Mouse (Mus musculus): ENCODE measurements around the gene Lysmd3.

Gene Lysmd3

DNA sequence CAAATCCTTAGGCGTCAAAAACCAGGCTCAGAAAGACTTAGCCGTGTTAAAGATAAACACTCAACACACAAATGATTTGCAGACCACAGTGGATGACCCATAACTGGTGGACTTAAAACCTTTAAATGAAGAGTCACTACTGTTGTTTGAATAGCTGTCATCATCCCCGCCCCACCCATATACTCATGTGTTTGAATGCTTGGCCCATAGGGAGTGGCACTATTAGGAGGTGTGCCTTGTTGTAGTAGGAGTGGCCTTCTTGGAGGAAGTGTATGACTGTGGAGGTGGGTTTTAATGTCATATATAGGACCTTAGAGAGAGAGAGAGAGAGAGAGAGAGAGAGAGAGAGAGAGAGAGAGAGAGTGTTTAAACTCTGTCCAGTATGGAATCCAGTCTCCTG is 25.6 kb downstream of the Lysmd3 start:
- no peak for DNase-seq

DNA sequence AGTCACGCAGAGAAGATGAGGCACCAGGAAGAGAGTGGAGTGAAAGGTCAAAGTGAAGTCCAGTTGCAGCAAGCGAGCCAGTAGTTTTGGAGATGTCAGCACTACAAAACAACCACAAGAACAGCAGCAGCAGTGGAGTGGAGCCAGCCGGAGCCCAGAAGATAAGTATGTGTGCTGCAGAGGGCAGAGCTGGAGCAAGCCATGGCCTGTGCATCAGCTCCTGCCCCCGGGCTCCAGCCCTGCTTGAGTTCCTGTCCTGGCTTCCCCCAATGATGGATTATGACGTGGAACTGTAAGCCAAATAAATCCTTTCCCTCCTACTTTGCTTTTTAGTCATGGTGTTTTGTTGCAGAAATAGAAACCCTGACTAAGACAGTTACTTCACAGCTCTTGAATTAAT is 26.8 kb downstream of the Lysmd3 start:
- no peak for DNase-seq

DNA sequence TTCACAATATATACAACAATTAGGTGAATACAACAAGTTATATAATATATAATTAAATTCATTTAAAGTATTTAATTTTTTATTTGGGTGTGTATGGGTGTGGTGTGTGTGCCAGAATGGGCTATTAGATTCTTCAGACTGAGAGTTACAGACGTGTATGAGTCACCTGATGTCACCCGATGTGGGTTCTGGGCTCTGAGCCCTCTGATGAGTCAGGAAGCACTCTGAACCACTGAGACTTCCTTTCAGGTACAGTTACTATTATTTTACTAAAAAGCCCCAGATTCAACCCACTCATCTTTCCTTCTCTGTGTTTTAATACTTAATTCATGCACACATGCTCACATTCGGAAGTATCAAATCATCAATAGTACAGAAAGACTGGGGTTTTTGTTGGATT is 27.4 kb downstream of the Lysmd3 start:
- no peak for DNase-seq

DNA sequence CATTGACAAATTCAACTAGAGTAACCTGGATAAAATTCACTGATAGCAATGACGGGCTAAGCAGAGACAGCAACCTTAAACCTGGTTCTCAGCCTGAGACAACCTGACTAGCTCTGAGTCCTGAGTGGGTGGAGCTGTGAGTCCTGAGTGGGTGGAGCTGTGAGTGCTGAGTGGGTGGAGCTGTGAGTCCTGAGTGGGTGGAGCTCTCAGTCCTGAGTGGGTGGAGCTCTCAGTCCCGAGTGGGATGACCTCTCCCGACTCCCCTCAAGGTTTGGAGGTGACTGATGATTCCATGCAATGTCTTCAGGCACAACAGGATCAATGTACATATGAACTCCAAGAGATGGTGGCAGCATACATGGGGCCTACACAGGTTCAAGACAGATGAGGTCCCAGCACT is 32.1 kb downstream of the Lysmd3 start:
- DNase-seq, result no peak

DNA sequence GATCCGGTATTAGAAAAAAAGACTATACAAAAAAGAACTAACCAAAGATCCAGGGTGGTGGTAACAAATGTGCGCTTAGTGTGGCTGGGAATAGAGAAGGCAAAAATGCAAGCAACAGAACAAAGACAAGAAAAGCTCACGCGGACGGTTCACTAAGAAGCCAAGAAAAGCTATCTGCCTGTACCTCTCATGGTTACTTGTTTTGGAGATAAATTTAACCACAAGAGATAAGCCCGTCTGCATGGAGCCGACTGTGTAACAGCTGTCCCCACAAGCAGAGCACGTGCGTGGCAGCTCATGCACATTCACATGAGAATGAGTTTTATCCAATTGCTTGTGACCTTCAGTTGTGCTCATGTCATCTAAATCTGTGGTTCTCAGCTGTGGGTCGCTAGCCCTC is 33.0 kb downstream of the Lysmd3 start:
- DNase-seq, result no peak

DNA sequence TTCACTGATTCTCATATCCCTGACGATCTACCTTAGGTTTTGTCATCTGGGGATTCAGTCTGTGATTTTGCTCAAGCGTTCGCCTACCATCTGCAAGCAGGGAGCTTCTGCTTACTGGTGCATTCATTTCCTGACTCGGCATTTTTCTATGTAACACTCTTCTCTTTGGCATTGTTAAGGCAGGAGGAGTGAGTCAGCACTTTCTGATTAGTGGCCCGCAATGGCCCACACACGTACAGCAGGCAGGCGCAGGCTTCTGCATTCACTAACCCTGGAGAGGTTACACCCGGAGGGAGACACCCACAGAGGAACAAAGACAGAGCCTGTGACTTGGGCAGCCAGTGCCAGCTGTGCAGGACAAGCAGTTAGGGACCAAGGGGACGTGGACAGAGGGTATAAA is 34.1 kb downstream of the Lysmd3 start:
- no peak for DNase-seq

DNA sequence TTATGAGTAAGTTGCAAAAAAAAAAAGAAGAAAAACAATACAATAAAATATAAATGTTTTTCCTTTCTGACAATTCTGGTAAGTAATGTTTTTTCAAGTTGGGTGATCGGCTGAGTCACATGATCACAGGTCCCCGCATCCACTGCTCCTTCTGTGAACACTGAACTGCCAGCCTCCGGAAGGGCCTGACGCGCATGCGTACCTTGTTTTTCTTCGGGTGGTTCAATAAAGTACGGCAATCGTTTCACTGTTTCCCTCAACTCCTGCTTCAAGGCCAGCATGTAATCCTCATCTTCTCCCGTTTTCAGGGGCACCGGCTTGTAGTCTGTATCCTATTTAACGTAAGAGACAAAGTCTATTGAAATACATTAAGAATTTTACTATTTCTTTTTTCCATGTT is 37.0 kb downstream of the Lysmd3 start:
- DNase-seq, result no peak

DNA sequence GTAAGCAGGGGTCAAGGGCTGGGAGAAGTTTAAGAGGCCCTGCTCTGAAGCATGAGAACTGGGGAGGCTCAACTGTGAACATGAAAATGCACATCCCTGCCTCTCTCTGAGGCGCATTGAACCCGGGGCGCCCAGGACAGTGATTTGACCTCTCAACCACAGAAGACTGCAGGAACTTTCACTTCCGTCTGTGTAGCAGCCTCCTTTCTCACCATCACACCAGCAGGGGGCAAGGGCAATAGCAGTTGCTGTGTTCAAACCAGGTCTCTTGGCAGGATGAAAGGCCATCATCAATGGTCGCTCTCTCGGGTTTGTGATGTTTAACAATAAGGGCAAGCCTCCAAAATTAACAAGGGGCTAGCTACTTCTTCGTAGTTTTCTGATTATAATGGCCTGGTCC is 45.7 kb downstream of the Lysmd3 start:
- DNase-seq, result no peak

DNA sequence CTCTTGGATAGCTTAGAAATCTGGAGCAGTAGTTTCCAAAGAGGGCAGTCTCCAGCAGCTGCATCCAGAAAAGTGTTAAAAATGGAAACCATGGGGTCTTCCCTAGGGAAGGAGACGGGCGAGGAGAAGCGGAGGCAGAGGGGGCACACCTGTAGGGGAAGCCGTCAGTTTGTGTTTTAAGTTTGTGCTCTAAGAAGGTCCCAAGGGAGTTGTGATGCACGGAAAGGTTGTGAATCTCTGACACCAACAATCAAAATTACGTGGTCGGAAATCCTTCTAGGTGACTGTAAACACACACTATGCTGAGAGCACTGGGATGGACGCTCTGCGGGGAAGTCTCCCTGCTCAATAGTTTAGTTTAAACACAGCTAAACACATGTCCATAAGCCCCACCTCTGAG is 46.2 kb downstream of the Lysmd3 start:
- DNase-seq, result no peak

DNA sequence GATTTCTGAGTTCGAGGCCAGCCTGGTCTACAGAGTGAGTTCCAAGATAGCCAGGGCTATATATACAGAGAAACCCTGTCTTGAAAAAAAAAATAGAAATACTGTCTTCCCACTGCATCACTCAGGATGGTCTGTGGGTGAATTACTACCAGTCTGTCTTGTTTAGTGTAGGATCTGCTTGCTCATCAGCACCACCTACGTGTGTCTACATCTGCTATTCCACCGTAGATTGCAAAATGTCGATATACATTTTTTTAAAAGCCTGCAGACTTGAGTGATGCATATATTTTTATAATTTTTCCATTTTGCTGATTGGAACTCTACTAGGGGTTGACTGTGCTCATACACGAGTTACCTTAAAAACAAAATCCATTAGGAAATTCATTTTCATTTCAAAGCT is 48.8 kb downstream of the Lysmd3 start:
- DNase-seq, result no peak

DNA sequence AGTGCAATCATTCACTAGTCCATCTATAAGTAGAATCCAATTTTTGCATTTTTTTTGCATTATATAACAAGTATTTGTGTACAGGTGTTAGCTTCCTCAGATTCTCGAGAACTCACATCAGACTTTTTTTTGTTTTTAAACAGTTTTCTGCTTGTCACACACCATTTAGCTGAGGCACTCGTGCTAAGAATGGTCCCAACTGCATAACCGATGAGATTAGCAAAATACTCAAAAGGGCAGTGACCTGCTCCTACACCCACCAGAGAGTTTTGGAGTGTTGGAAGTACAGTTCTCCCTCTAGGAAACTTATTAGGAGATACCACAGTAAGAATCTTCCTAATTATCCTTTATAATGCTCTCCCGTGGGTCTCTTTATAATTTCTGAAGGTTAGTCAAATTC is 52.3 kb downstream of the Lysmd3 start:
- DNase-seq, result no peak

DNA sequence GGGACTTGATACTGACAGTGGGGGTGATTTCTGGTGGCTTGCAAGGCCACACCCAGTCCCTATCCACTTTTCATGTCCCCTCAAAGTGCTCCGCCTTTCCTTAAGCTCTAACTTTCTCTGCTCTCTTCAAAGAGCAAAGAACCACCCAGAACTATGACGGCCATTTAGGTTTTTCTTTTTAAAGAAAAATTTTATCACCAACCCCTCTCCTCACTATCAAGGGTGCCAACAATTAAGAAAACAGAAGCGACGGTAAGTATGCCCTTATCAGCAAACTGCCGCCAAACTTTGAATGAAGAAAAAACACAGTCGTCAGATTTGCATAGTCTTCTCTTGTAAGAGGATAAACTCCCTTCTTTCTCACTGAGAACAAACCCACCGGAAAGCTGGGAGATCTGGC is 52.8 kb downstream of the Lysmd3 start:
- no peak for DNase-seq

DNA sequence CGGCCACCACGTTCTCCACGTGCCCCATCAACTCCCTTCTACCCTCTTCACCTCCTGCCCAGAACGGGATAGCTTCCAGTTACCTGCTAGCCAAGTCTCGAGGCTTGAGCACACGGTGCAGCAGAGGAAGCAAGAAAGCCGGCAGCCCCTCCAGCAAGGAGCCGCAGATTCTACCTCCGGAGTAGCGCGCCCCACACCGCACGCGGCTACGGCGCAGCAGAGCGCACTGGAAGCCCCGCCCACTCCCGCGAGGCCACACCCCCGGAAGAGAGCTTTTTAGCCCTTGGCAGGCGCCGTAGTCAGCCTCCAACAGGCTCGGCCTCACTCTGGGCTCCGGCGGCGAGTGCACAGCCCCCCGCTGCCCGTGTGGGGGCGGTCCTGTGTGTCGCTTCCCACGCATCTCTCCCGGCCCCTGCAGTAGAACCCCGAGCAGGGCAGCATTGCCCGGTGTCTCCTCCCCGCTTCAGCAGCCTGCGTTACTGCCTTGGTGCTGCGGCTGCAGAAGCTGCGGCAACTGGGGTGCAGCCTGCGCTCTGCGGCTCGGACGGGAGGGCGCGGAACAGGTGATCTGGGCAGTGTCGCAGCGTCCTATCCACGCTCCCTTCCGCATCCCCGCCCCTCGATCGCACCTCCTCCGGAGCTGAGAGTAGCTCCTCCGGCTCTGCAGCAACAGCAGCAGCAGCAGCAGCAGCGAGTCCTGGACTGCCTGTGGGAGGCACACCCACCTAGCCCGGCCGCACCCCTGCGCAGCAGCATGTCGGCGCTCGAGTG is 53.5 kb downstream of the Lysmd3 start, which contains the start of the genes Polr3g and Mblac2:
Gene Polr3g (minus strand): TSS at position 239 of the 771 bp plus-strand sequence.
Gene Mblac2 (plus strand): TSS at position 567 of the 771 bp plus-strand sequence.
- DNase-seq, result peak; percentile 96

DNA sequence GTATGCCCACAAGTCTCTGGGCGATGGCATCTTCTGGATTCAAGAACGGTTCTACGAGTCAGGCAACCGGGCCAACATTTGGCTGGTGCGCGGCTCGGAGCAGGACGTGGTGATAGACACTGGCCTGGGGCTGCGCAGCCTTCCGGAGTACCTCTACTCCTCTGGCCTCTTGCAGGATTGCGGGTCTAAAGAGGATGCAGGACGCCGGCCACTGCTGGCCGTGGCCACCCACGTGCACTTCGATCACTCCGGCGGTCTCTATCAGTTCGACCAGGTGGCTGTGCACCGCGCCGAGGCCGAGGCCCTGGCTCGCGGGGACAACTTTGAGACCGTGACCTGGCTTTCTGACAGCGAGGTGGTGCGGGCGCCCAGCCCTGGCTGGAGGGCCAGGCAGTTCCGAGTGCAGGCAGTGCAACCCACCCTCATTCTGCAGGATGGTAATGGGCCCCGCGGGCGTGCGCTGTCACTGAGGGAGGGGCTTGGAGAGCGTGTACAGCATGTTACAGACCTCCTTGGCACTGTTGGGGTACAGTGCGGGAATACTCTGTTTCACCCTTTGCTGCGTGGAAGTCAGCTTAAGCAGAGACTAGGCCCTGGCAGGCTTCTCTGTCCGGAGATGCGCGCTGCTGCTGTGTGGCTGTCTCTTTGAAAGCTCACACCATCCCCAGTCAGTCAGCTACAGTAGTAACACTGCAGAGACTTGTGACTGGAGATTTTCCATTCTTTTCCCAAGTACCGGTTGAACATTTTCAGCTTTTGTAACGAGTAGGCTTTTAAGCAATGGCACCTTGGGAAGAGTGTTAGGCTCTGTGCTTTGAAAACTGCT is 54.3 kb downstream of the Lysmd3 start:
- DNase-seq, result peak; percentile 13

DNA sequence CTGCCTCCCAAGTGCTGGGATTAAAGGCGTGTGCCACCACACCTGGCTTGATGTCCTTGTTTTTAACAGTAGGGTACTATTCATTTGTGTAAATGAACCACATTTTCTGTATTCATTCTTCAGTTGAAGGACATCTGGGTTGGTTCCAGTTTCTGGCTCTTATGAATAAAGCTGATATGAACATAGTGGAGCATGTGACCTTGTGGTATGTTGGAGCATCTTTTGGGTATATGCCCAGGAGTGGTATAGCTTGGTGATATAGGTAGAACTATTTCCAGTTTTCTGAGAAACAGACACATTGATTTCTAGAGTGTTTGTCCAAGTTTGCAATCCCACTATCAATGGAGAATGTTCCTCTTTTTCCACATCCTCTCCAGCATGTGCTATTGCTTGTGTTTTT is 56.4 kb downstream of the Lysmd3 start:
- DNase-seq, result no peak

All from lung, postnatal 14 days (tissue).